Mouse (Mus musculus) A20 (cell line): ENCODE results near the gene Bcar1.

Source experiments
- DNase-seq: peaks from one replicate; pipeline ENCODE4 v3.0.0-alpha.2; 2011; ENCODE audit warnings: low read depth, low spot score

The Bcar1 gene

DNA sequence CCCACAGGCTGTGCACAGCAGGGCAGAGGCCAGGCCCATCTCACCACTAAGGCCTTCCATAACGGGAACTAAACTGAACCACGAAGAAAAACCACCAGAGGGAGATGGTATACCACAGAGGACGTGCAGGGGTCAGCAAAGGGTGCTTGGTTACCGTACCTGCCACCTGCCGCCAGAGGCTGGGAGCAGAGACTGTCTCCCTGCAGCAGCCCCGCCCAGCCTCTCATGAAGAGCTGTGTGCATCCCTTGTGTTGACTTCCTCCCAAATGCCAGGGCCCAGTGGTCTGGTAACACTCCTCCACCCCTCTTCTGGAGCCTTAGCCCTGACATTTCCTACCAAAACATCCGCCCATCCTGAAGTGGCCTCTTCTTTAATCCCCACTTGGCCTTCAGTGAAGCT is 4.0 kb downstream of the Bcar1 start:
- DNase-seq = peak; percentile 52

DNA sequence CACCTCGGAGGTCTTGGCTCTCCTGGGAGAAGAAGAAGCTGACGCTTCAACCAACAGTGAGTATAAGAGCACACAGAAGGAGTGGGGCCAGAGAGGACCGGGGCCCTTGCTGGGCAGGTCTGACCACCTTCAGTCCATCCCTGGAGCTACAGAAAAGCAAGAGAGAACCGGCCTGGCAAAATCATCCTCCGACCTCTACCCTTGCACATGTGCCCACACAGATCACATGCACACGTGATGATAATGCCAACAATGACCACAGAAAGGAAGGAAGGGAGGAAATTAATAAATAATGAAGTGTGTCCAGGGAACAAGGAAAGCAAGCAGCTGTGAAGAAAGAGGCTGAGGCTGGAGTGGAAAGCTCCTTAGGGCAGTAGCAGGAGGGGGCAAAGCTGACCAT is 4.7 kb downstream of the Bcar1 start:
- DNase-seq = no peak

DNA sequence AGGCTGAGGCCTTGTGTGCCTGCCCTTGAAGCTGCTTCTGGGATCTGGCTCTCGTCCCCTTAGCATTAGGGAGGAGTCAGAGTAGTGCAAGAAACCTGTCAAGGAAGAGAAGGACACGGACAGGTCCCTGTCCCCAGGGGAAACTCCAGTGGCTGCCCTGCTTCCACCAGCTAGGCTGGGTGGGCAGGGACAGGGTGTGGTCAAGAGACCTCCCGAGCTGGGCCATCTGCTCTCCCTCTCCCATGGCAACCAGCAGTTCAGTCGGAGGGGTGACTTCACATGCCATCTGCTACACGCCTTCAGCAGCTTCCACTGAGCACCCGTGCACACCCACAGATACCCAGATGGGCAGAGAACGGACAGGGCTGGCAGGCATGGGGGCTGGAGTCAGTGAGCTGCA is 7.3 kb downstream of the Bcar1 start:
- no peak for DNase-seq

DNA sequence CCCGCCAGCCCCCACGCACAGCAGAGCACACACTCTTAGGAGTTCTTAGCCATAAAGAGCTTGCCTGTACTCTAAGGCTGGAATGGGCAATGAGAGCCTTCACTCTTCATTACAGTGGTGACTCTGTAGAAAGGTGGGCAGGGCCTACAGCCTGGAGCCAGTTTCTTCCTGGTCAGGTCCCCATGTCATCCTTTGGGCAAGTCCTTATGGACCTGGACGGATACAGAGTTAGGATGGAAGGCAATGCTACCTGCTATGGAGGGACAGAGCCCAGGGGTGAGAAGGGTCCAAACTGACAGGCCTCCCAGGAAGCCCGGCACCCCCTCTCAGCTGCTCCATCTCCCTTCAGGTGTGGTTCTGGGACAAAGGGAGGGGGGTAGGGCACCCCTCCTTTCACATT is 7.8 kb downstream of the Bcar1 start:
- DNase-seq = no peak

DNA sequence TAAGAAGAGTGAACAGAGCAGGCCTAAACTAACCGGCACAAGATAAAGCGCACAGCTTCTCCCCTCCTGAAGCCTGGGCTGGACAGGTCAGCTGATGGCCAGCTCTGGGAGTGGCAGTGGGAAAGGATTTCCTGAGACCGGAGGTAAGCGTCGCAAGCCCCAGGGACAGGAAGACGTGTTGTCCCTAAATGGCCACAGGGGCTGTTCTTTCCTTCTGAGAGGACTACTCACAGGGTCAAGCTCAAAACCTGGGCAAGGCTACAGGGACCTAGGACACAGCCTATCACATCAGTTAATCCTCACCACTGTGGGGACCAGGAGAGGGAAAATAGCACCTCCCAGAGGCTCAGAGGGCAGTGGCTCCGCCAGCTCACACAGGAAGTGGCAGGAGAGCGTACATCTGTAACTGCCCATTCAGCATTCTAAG is 8.3 kb downstream of the Bcar1 start:
- DNase-seq = no peak

DNA sequence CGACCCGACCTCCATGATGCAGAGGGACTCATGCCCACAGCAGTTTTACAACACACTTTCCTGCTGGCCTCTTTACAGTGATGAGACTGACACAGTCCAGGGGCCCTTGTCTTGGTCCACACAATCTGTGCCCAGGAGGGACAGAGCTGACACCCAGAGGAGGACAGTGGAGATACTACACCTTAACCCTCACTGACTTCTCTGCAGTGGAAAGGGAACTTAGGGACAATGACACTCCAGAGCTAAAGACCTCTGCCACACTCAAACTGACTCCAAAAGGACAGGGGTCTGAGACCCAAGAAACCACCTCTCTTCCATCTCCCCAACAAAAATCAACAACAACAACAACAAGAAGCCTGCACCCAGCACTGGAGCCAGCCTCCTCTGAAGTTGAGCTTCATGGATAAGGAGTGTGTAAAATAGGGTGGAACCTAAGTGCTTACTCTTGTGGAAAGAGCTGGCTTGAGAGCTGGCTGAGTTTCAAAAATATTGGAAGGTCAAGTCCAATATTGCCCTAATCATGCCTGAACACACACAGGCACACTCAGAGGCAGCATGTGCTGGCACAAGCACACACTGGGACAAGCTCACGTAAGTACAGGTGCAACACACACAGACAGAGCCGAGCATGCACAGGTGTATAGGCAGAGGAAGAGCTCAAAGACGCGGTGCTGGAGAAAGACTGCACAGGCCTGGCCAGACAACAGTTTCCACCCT is 9.2 kb downstream of the Bcar1 start:
- DNase-seq = no peak

DNA sequence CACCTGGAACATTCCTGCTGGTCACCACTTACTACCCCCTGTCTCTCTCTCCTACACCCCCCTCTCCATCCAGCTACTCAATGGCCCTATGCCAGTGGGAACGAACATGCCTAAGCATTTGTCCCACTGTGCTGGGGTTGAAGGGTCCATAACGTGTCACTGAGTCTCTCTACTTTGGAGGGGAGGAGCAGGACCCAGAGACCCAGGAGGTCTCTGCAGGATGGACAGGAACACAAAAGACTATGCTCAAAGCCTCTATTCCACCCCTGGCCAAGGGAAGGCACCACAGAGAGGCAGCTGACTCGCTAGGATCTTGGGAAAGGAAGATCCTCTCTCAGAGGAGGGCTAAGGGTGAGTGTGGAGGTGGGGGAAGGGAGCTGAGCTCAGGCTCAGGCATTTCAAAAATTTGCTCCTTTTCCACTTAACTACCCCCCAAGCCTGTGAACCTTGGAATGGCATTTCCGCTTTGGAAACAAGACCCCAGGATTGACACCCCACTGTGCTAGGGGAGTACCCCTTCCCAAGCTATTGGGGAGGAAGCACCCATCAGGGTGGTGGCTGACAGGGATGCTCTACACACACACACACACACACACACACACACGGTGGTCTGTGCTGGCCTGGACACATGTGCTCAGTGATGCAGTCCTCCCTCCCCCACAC is 9.9 kb downstream of the Bcar1 start:
- DNase-seq = no peak

DNA sequence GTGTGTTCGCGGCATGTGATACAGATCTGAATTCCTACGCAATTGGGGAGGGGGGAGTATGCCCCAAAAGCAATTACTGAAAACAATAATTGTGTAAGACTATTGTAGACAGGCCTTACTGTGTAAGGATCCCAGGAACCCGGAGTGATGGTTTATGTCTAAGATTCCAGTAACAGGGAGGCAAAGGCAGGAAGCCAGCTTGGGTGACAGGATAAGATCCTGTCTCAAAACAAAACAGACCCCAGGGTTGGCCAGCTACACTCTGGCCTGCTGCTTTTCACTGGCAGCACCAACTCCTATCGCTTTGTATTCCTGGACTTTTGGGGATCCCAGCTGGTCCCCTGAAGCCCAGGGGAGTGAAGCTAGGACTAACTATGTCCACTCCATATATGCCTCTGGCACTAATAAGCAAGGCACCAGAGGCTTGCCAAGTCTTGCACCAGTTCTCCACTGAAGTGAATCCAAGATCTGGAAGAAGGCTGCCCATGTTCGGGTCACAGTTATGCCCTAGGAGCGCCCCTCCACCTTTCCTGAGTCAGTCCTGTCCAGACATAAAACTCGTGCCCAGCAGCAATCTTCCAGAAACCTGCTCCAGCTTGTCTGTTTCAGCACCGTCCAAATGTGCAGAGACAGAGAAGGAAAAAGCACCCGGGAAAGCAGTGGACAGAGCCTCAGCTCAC is 11.1 kb downstream of the Bcar1 start:
- no peak for DNase-seq

DNA sequence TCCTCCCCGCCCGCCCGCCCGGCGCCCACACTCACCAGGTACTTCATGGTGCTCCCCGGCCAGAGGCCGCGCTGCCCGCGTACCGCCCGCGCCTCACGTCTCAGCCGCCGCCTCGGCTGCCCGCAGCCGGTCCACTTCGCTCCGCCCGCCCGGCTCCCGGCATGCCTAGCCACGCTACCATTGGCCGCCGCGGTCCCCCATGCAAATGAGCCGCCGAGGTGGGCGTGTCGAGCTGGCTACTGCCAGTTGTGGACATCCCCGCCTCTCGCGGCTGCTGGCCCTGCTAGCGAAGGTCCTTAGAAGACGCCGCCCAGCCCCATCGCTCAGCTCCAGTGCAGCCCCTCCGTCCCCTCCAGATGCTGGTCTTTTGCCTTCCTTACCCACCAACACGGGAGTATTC is 11.6 kb downstream of the Bcar1 start:
- peak; percentile 92 for DNase-seq

DNA sequence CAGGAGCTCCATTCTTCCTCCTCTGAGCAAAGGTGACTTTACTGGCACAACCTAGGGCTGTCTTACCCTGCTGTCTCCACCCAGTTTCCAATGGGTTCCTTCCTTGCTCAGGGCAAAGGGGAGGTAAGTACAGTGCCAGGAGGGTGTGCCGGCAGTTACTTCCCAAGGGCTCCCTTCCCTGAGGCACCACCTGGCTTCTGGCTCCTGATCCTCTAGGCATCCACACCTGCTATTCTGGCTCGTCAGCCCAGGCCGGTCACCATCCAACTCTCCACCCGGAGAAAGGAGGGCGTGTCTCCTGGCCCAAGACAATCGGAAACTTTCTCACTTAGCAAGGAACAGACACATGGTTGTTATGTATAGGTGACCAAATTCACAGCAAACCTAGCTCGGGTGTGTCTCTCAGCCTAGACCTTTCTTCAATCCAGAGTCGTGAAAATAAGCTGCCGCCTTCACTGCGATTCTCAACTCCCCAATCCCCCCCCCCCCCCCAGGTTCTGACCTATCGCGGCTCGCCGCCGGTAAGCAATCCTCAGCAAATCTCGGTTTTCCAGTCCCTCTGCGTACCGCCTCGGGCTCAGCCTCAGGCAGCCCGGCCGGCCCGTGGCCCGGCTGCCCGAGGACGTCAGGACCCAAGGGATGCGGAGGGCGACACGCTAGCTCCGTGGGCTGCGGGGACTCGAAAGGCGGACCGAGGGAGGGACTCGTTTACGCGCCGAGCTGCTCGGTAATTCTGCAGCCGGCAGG is 12.2 kb downstream of the Bcar1 start:
- peak; percentile 59 for DNase-seq

DNA sequence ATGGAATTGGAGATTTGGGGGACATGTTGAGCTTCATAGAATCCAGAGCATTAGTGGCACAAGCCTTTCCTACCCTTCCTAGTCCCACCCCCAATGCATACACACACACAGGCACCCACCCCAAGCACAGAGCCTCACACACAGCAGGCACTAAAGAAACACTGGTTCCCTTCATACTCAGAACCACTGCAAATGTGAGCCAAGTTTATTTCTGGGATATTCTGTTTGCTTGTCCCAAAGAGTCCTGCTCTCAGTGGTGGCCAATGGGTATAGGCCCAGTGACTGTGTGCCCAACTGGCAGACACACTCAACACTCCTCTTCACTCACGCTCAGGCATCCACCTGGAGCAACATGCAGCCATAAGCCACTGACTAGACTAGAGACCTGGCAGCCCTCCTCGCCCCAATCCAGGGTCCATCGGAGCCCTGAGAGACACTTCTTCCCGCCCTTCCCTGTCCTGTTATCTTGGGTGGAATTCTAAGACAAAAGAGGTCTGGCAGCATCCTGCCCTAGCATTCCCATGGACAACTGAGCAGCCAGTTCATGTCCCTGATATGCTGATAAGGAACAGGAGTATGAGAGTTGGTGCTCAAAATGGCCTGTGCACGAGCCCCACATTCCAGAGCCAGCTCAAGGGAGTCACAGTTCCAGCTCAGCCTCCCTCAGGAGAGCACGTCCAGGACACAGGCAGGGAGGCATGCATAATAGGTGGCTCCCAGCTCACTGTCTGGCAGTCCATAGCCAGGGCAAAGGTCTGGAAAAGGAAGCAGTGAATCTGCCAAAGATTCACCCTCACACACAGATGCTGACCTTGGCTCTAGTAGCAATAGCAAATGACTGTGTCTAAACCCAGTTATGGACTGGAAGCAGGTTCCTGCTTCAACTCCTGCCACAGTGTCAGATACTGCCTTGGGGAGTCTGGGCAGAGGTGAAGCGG is 14.1 kb downstream of the Bcar1 start:
- DNase-seq = no peak

DNA sequence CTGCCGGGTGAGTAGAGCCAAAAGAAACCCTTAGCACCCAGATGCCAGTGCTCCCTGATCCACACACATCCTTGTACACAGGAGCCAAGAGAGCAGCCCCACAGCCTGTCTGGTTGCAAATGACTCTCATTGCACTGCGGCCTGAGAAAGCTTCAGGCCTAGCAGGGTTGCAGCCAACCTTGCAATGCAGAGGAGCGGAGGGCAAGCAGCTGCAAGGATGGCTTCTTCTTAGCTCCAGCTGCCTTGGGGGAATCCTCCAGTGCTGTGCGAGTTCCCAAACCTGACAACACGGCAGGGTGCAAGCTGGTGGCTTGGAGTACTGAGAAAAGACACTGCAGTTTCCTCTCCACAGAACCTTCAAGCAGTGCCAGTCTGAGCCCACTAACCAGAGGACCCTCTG is 15.1 kb downstream of the Bcar1 start:
- no peak for DNase-seq

DNA sequence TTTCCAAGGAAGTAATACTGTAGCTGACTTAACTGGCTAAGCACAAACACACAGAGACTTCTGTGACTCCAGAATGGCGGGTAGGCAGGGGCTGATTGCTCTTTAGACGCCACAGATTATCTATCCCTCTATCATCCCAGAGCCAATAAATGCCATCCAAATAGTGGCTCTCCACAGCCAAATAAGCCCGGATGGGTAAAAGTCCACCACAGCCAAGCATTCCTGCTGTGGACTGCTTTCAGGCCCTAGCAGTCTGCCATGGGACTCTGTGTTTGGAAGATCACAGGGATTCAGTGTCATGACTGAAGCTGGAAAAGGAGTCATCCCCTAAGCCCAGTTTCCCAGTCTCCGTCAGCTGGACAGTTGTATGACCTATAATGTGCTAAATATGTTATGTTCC is 16.1 kb downstream of the Bcar1 start:
- no peak for DNase-seq

DNA sequence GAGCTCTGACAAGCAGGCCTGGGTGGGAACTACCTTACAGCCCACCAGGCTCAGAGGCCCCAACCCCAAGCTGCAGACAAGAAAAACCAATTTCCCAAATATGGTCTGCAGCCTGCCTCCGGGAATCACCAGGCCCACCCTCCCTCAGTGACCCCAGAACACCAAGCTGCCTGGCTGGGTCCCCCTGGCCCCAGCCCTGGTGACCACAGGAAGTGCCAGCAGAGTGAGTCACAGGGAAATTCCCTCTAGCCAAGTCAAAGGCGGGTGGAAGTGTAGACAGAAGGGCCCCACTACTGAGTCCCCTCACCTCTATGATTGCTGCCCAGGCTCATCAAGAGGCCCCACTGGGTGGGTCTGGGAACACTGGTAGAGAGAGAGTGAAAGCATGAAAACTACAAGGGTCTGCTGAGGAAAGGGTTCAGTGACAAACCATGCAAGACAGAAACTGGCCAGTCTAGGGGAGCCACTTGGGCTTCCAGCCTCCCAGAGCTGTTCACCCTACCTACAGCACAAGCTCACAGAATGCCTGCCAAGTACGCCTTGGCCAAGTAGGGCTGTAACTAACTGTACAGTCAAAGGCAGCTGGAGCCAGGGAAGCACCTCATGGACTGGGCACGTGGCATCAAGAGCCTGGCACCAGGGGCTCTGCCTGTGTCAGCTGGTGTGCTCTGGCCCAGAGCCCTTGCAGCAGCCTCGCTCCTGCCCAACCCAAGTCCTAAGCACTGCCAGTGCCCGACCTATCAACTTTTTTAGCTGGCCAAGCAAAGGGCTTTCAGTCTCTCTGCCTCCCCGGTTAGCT is 17.3 kb downstream of the Bcar1 start:
- DNase-seq = no peak

DNA sequence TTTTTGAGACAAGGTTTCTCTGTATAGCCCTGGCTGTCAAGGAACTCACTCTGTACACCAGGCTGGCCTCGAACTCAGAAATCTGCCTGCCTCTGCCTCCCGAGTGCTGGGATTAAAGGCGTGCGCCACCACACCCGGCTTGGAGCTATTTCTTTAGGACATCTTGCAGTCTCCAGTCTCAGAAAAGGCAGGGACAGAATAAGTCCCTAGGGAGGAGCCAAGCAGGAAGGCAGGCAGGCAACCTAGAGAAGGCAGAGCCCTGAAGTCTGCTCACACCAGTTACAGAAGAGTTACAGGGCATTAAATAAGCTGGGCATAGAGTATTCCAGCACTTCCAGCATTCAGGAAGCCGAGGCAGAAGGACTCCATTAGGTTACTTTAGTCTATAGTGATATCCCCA is 18.3 kb downstream of the Bcar1 start:
- DNase-seq = no peak

DNA sequence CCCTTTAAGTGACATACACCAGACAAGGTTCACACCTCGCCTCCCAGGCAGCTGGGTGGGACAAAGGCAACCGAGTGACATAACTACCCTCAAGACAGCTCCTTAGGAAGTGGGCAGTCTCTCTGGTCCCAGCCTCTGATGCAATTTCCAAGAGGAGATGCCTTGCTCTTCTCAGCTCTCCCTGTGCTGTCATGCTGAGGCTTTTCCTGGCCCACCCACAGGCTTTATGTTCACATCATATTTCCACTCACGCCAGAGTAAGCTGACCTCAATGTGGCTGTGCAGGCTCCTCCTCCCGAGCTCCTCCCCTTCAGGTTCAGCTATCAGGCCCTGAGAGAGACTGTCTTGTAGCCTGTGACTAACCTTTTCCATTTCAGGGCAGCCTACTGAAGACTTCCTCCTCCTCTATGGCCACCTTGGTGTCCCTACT is 23.5 kb downstream of the Bcar1 start:
- no peak for DNase-seq

DNA sequence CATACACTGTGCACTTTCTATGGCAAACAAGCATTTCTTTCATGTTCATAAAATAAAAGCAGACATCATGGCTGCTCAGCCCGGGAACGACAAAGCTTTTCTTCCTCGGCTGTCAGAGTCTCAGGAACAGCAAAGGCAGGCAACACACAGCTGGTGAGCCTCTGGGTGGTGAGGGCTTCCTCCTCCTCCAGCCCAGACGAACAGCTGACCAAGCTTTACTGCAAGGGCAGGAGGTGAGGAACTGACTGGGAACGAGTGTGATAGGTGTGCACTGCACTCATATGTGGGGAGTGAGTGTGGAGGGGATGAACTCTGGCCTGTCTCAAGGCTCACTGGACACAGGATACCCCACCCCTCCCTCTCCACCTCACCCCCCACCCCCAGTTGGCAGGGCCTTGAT is 24.7 kb downstream of the Bcar1 start:
- DNase-seq = no peak

DNA sequence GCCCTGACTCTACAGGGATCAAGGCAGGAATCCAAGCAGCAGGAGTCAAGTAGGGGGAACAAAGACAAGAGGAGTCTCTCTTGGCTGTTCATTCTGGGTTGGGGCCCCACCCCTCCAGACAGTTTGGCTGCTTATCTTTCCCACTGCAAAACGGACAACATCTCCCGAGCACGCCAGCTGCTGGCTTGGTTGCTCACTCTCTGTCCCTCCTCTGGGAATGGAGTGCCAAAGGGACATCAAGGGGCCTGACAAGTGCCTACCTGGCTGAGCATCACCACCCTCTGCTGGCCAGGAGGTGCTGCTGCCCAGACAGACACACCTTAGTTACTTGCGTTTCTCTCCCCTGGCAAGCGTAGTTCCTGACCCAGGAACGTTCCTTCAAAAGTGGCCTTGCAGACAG is 25.7 kb downstream of the Bcar1 start:
- DNase-seq = no peak

DNA sequence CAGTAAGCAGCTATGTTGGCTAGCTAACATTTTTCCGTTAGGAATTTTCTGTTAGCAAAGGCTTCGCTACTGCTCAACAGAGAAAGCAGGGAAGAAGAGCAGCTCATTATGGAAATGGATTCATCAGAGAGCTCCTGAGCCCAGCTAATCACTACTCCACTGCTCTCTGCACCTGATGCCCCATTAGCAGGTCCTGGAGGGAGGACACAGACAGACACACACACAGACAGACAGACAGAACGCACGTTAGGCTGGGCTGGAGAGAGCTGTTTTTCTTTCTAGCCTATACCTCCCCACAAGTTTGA is 26.2 kb downstream of the Bcar1 start:
- DNase-seq = no peak
